Comparison of ENCODE assay signal across 8 mouse cellular contexts in the genomic region with DNA sequence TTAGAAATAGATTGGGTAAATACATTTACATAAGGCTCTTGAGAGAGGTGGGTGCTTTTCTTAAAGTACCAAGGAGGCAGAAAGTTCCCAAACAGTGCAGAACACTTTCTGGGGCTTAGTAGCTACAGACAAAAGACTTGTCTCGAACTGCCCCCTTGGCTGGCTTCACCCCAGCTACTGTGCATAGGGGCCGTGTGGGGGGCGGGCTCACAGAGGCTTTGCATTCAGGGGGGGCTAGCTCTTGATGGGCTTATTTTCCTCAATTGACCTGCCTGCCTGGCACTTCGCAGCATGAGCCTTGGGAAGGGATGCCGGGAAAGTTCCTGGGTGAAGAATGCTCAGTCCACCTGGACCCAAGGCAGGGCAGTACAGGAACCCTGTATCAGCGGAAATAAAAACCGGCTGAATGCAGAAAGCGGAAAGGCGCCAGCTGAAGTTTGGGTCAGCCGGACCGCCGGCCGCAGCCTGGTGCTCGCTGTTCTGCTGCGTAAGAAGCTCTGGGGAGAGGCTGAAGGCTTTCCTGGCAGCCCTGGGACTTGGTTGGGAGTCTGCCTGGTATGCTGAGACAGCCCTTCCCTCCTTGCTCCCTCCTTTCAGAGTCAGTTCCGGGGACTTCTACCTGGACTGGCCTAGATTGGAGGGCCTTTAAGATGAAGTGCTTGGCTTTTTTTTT.
A peak's percentile ranks its signal among the peaks of the same experiment; 100 is the strongest.
DNase-seq lines count a peak whose midpoint lies in the region; ATAC-seq lines count a peak whose summit lies in the region.

No protein-coding gene starts in this region.

- ATAC-seq in heart, embryonic 13.5 days (ENCODE audit: extremely low read depth, insufficient number of reproducible peaks, low FRiP score, low TSS enrichment): no peak
- ATAC-seq in hindbrain, embryonic 14.5 days (ENCODE audit: low FRiP score): no peak
- no peak for ATAC-seq in midbrain, embryonic 14.5 days (ENCODE audit: low FRiP score, low TSS enrichment)

- H3K9ac ChIP-seq in heart, embryonic 13.5 days: no peak overlapping the region
- no peak overlapping the region for H3K9ac ChIP-seq in hindbrain, embryonic 14.5 days
- no peak overlapping the region for H3K9ac ChIP-seq in midbrain, embryonic 14.5 days (replicated peaks; ENCODE audit: low read length)

- no peaks in the 10 kb centered on the region for H3K36me3 ChIP-seq in heart, embryonic 13.5 days
- H3K36me3 ChIP-seq in hindbrain, embryonic 14.5 days (replicated peaks; ENCODE audit: control insufficient read depth, insufficient read depth): no peaks in the 10 kb centered on the region
- H3K36me3 ChIP-seq in midbrain, embryonic 14.5 days (ENCODE audit: control insufficient read depth, insufficient read depth, low read length): no peaks in the 10 kb centered on the region

- no peak overlapping the region for H3K4me3 ChIP-seq in heart, embryonic 13.5 days
- no peak overlapping the region for H3K4me3 ChIP-seq in hindbrain, embryonic 14.5 days (replicated peaks; ENCODE audit: low read length)
- H3K4me3 ChIP-seq in midbrain, embryonic 14.5 days (replicated peaks; ENCODE audit: low read depth, low read length): no peak overlapping the region

- intact Hi-C loops in left cerebral cortex, postnatal 36 days (cut with DNase I): no loop called here

- peak overlapping the region; percentile 32; the same call in 1 of the 2 replicates for H3K4me2 ChIP-seq in heart, embryonic 13.5 days
- H3K4me2 ChIP-seq in hindbrain, embryonic 14.5 days (replicated peaks): peak overlapping the region; percentile 25
- H3K4me2 ChIP-seq in midbrain, embryonic 14.5 days (ENCODE audit: low read length): peak overlapping the region; percentile 36

- WGBS in heart, embryonic 13.5 days: 51% methylated on average over 16 of the region's 16 CpGs
- 36% methylated on average over 16 of the region's 16 CpGs for WGBS in hindbrain, embryonic 14.5 days
- WGBS in midbrain, embryonic 14.5 days: 12% methylated on average over 16 of the region's 16 CpGs

- peaks cover 16% of the 10 kb centered on the region for H3K9me3 ChIP-seq in heart, embryonic 13.5 days
- H3K9me3 ChIP-seq in hindbrain, embryonic 14.5 days (ENCODE audit: control insufficient read depth, low read length): peaks cover 4% of the 10 kb centered on the region; the same call in 1 of the 2 replicates
- no peaks in the 10 kb centered on the region; the same call in 1 of the 2 replicates for H3K9me3 ChIP-seq in midbrain, embryonic 14.5 days (ENCODE audit: control insufficient read depth, low read length)

- H3K27me3 ChIP-seq in heart, embryonic 13.5 days (replicated peaks): 0 out of 2 replicates have a peak, but pooled peaks cover 13% of the 10 kb centered on the region
- no peaks in the 10 kb centered on the region for H3K27me3 ChIP-seq in hindbrain, embryonic 14.5 days (ENCODE audit: control insufficient read depth, insufficient read depth, low read length)
- no peaks in the 10 kb centered on the region for H3K27me3 ChIP-seq in midbrain, embryonic 14.5 days (ENCODE audit: control insufficient read depth, insufficient read depth, low read length)

- DNase-seq in heart, adult 8-10 months (ENCODE audit: low spot score): no peak
- DNase-seq in embryo, embryonic 9.5 days (ENCODE audit: extremely low spot score): peak; percentile 19
- DNase-seq in hindbrain, embryonic 14.5 days (ENCODE audit: low spot score): no peak
- peak; percentile 36 for DNase-seq in midbrain, embryonic 14.5 days
- DNase-seq in c-Kit-positive CD71-positive TER-119-positive erythroid progenitor cells, embryonic 14.5 days (ENCODE audit: low spot score): no peak
- DNase-seq in yolk sac, embryonic 10.5 days (ENCODE audit: low spot score): no peak
- no peak for DNase-seq in left cerebral cortex, postnatal 36 days (ENCODE audit: low spot score in 2 of 2)

- peaks cover 6% of the 10 kb centered on the region; the same call in 1 of the 2 replicates for H3K4me1 ChIP-seq in heart, embryonic 13.5 days
- H3K4me1 ChIP-seq in hindbrain, embryonic 14.5 days (replicated peaks; ENCODE audit: control insufficient read depth, insufficient read depth, low read length): peaks cover 9% of the 10 kb centered on the region; the same call in 1 of the 2 replicates
- H3K4me1 ChIP-seq in midbrain, embryonic 14.5 days (ENCODE audit: control insufficient read depth, insufficient read depth, low read length): peaks cover 5% of the 10 kb centered on the region

- H3K27ac ChIP-seq in heart, embryonic 13.5 days (replicated peaks): no peak overlapping the region
- no peak overlapping the region for H3K27ac ChIP-seq in hindbrain, embryonic 14.5 days
- no peak overlapping the region for H3K27ac ChIP-seq in midbrain, embryonic 14.5 days (replicated peaks; ENCODE audit: low read depth, low read length)

Comparison
In these comparisons a context has a peak if more than half of its experiments do, and no peak if none do; other contexts are left out.
1. DNase-seq: peak in embryo, embryonic 9.5 days (single experiment) and midbrain, embryonic 14.5 days (single experiment); none in heart, adult 8-10 months (single experiment), hindbrain, embryonic 14.5 days (single experiment), c-Kit-positive CD71-positive TER-119-positive erythroid progenitor cells, embryonic 14.5 days (single experiment), yolk sac, embryonic 10.5 days (single experiment) and left cerebral cortex, postnatal 36 days (0 of 2).
2. Peak in every context shown above with its lines, with median percentiles within 50 percentile points of each other: H3K4me2 ChIP-seq.